Mouse (Mus musculus) liver, embryonic 12.5 days (tissue): ENCODE results near the gene Ddias. TPM values are rescaled to one million over a fixed set of nuclear protein-coding genes. Genes with fewer than 3 reads are reported as not detected.

Experiments used
- ATAC-seq: fragments of 200-750 bp; cut with Nextera tagmentation; 2 replicates; pipeline ENCODE4 v1.8.0; 2017; ENCODE audit warnings: moderate number of reproducible peaks, mild to moderate bottlenecking, moderate library complexity
- H3K27ac ChIP-seq: fragments of 300-500 bp; sonication (generic); 2 replicates; pipeline ENCODE4 v1.5.1; 2016; ENCODE audit warnings: mild to moderate bottlenecking
- H3K27me3 ChIP-seq: fragments of 300-500 bp; sonication (generic); replicated peaks from 2 replicates; pipeline ENCODE4 v1.6.1; 2016; ENCODE audit warnings: mild to moderate bottlenecking, moderate library complexity
- H3K36me3 ChIP-seq: fragments of 300-500 bp; sonication (generic); 2 replicates; pipeline ENCODE4 v1.6.1; 2016; ENCODE audit warnings: mild to moderate bottlenecking, moderate library complexity
- H3K4me1 ChIP-seq: fragments of 300-500 bp; sonication (generic); 2 replicates; pipeline ENCODE4 v1.6.1; 2016
- H3K4me2 ChIP-seq: fragments of 300-500 bp; sonication (generic); 2 replicates; pipeline ENCODE4 v1.6.1; 2016; ENCODE audit warnings: mild to moderate bottlenecking, moderate library complexity
- H3K4me3 ChIP-seq: fragments of 300-500 bp; sonication (generic); 2 replicates; pipeline ENCODE4 v1.5.1; 2016; ENCODE audit warnings: mild to moderate bottlenecking, moderate library complexity
- H3K9ac ChIP-seq: fragments of 300-500 bp; sonication (generic); 2 replicates; pipeline ENCODE4 v1.6.1; 2016; ENCODE audit warnings: mild to moderate bottlenecking, moderate library complexity
- H3K9me3 ChIP-seq: fragments of 300-500 bp; sonication (generic); replicated peaks from 2 replicates; pipeline ENCODE4 v1.6.1; 2016; ENCODE audit warnings: mild to moderate bottlenecking, moderate library complexity
- WGBS: fragments of 180-500 bp; shearing (Covaris S2); methylation state at CpG from one replicate; pipeline ENCODE4 v1.1.7; 2016; ENCODE audit not compliant: insufficient replicate concordance; 5-methylcytosine and 5-hydroxymethylcytosine counted together
- polyA plus RNA-seq: library from polyadenylated mRNA; unstranded; fragments of >200 nt; fragmentation: Nextera tagmentation; extraction: Ambion mirVana; gene quantifications from 2 replicates; pipeline ENCODE4 v1.2.1, GENCODE M21; 2016

Ddias gene
- polyA plus RNA-seq, 1 experiment from 2014 or later = 15.5 TPM

DNA sequence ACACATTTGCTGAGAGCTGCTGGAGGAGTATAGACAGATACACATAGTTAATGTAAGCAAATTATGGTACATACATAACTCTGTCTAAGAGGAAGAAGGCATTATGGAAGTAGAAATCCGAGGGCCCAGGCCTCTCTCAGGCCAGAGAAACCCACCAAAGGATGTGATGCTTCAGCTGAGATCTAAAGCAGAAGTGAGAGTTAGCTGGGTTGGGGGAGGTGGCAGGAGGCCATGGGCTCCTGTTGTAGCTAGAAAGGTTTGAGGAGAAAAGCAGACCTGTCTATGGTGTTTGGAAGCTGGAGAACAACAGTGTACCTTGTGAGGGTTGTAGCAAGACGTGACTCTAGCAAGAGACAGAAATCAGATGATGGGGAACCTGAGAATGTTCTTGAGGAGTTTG, 56.8 kb downstream of the Ddias start:
- H3K9ac ChIP-seq = no peak overlapping the region
- WGBS = 41% methylated on average over 2 of the region's 2 CpGs

GRCm38 (mm10) chr7:92811667-92812279, 62.3 kb downstream of the Ddias start:
- H3K4me3 ChIP-seq = no peak overlapping the region
- WGBS = 67% methylated on average over 7 of the region's 7 CpGs
- ATAC-seq = no peak

More for the DNA sequence above, 56.8 kb downstream of the Ddias start:
- H3K27me3 ChIP-seq = no peaks in the 10 kb centered on the region
- H3K4me3 ChIP-seq = no peak overlapping the region
- H3K4me1 ChIP-seq = no peaks in the 10 kb centered on the region
- H3K27ac ChIP-seq = no peak overlapping the region
- no peak for ATAC-seq
- H3K4me2 ChIP-seq = no peak overlapping the region
- H3K36me3 ChIP-seq = no peaks in the 10 kb centered on the region
- H3K9me3 ChIP-seq = no peaks in the 10 kb centered on the region

More at GRCm38 (mm10) chr7:92811667-92812279, 62.3 kb downstream of the Ddias start:
- Histone ChIP-seq H3K4me1 (no peaks in the 10 kb centered on the region), H3K9me3 (no peaks in the 10 kb centered on the region), H3K27ac (no peak overlapping the region), H3K4me2 (no peak overlapping the region), H3K27me3 (no peaks in the 10 kb centered on the region), H3K9ac (no peak overlapping the region), H3K36me3 (no peaks in the 10 kb centered on the region)

Other genes with a start within 250 kb of the Ddias start
- gene Ankrd42, start 237.1 kb downstream of the Ddias start, polyA plus RNA-seq = 0.77 and 1.1 TPM in 2 replicates
- 17.2 and 17.7 TPM in 2 replicates for gene Pcf11, start 204.3 kb downstream of the Ddias start, polyA plus RNA-seq
- 6.2 and 7.9 TPM in 2 replicates for gene Rab30, start 132.6 kb downstream of the Ddias start, polyA plus RNA-seq
- gene Prcp, start 223 bp upstream of the Ddias start, polyA plus RNA-seq = 18.2 and 20.0 TPM in 2 replicates
- gene Fam181b, start 205.6 kb upstream of the Ddias start, polyA plus RNA-seq = 0.82 and 1.1 TPM in 2 replicates